Mouse (Mus musculus): ENCODE measurements at regions not wholly inside any gene's neighbourhood (a gene's known extent, or its start where the extent isn't known, plus 50 kb on each side); places are given as distances from the start of the nearest gene placed in this dataset.
"Not testable (repeated sequence)": the region's sequence is repeated elsewhere in the genome, so short reads cannot be mapped to it uniquely, and the experiment has no call there.

DNA sequence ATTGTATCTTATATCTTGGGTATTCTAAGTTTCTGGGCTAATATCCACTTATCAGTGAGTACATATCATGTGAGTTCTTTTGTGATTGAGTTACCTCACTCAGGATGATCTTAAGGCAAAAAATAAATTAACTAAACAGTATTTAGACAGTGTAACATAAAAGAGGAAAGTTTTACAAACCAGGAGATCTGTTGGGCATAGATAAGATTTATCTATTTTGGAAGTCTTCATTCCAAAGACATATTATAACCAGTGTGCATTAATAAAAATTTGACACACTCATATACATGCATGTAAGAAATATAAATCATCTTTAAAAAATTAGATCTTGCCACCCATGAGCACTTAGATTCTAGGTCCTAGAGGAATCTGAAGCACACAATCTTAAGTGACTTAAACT is 343.9 kb upstream of the Fam174a start:
- ATAC-seq (replicated peaks; ENCODE audit: low read depth, poor library complexity, severe bottlenecking), result no peak

DNA sequence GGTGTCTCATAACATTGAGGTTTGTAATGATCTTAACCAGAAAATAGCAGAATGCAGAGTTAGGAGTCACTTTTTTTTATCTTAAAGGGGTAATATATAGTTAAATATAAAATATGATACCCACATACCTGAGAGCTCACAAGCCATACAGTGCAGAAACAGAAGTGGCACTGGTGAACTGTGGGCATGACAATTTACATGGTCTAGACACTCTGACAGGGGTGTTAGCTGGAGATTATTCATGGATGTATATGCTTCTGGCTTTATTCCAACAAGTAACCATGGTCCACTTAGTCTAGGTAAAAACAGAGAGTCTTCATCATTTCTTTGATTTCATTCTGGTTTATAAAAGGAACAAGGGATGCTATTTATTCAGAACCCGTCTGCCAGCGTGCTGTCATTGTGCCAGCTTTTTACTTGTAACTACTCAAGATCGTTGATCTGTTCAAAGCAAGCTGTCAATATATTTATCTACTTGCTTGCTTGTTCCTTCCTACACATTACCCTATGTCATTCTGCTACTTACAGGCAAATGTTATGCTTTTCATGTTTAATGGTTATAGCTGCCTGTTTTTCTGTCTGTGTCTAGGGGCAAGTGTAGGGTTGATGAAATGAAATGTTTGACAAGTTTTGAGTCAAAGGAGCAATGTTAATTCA is 343.2 kb upstream of the Fam174a start:
- ATAC-seq (replicated peaks; ENCODE audit: low read depth, poor library complexity, severe bottlenecking), result no peak

DNA sequence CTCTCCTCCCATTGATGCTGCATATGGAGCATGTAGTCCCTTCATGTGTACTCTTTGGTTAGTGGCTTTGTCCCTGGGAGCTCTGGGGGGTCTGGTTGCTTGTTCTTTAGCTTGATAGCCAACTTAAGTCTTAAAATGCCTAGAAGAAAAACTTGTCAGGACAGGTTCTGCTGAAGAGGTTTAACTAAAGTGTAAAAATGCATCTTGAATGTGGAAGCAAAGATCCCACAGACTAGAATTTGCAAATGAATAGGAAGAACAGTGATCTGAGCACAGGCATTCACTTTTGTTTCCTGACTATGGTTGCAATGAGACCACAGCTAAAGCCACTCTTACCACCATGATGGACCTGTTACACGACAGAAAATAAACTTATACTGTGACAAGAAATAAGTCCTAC is 320.1 kb upstream of the Fam174a start:
- ATAC-seq (replicated peaks; ENCODE audit: low read depth, poor library complexity, severe bottlenecking), result no peak

DNA sequence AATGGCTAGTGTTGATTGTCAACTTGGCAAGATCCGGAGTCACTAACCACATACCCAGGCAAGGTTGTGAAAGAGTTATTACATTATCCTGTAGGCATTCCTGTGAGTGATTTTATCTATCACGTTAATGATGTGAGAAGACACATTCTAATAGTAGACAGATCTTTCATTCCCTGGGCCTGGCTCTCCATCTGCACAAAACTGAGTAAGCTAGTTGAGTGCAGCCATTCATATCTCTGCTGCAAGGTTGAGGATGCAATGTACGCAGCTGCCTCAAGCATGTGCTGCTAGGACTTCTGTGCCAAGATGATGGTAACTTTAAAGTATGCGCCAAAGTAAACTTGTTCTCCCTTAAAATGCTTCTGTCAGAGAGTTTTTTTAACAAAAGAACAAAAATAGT is 309.5 kb upstream of the Fam174a start:
- no peak for ATAC-seq (replicated peaks; ENCODE audit: low read depth, poor library complexity, severe bottlenecking)

DNA sequence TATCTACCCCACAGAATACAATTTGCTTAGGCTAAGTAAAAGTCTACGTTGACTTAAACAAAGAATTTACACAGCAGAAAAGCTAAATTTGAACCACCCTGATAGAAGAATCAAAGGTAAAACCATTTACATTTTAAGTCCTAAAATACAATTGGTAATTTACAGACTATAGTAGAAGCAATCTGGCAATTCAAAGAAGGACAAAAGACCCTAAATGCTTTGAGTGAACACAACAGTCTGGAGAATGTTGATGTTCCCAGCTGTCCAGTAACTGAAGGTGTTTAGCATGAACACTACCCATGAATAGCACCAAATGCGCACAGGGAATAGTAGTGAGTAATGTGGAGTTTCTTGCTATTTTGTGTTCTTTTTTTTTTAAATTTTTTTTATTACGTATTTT is 282.8 kb upstream of the Fam174a start:
- no peak for ATAC-seq (replicated peaks; ENCODE audit: low read depth, poor library complexity, severe bottlenecking)

DNA sequence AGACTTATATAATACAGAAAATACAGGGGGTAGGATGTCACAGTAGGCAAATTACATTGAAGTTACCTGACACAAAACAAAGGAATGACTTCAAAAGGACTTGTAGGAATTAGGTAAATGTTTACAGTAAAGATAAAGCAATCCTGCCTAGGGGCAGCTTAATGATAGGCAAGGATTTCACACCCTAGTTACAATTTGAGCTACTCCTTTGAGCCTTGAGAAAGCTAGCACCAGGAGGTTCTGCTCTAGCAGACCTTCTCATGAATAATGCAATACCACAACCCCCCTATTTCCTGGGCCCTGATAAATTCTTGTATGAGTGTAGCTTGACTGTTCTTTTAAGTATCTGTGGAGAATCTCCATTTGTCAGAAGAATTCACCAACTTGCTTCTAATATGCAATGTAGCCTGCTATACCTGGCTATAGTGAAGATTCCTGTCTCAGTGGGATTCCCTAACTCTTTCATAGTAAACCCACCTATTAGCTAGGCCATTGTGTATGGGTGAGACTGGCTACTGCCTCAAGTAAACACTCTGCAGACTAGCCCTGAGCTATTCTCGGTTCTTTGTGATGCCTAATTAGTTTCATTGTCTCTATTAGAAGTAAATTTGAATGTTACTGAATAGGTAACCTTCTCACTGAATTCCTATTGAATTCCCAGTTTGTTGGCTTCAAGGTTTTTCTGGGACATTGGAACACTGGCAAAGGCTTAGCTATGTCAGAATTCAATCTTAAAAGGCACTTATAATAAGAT is 279.6 kb upstream of the Fam174a start:
- ATAC-seq (replicated peaks; ENCODE audit: low read depth, poor library complexity, severe bottlenecking), result not testable (repeated sequence)

DNA sequence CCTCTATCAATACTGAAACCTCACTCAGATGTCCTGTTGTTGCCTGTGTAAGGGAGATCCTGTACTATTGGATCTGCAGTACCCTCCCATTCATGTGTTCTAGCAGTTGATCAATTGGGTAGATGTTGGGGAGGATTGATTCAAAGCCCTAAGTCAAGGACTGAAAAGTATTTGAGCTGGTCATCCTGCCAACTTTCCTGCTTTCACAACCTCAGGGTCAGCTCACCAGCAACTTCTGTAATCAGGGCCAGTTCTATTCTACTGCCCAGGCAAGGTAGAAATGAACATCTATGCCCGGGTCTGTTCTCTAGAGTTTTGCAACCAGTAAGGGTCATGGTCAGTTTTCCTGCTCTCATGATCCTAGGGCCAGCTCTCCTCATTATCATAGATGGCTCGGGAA is 275.0 kb upstream of the Fam174a start:
- ATAC-seq (replicated peaks; ENCODE audit: low read depth, poor library complexity, severe bottlenecking), result no peak

DNA sequence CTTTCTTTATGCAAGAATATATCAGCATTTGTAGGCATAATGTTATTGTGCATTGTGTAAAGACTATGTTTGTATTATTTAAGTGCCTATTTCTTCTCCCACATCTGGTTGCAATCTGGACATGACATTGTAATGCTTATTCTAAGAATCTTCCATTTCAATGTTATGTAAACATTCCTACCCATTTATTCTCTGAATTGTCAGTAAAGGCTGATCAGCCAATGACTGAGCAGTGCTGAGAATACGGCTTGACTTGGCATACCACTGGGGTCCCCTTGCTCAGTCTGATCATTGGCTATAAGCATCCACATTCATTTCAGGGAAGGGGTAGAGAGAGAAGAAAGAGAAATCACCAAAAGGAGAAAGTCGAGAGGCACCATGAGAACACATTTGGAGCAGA is 273.1 kb upstream of the Fam174a start:
- ATAC-seq (replicated peaks; ENCODE audit: low read depth, poor library complexity, severe bottlenecking), result no peak

DNA sequence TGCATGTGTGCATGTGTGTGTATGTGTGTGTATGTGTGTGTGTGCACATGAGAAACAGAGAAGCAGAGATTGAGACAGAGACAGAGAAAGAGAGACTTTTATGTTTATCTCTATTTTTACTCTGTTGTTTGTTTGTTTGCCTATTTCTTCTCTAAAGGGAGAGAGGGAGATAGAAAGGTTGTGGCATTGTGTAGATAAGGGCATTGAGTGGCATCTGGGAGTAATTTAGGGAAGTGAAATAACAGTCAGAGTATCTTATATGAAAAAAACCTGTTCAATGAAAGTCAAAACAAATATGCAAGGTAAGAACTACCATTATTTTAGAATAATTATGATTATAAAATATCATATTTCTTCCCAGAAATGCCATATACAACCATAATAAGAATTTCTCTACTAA is 270.1 kb upstream of the Fam174a start:
- no peak for ATAC-seq (replicated peaks; ENCODE audit: low read depth, poor library complexity, severe bottlenecking)

DNA sequence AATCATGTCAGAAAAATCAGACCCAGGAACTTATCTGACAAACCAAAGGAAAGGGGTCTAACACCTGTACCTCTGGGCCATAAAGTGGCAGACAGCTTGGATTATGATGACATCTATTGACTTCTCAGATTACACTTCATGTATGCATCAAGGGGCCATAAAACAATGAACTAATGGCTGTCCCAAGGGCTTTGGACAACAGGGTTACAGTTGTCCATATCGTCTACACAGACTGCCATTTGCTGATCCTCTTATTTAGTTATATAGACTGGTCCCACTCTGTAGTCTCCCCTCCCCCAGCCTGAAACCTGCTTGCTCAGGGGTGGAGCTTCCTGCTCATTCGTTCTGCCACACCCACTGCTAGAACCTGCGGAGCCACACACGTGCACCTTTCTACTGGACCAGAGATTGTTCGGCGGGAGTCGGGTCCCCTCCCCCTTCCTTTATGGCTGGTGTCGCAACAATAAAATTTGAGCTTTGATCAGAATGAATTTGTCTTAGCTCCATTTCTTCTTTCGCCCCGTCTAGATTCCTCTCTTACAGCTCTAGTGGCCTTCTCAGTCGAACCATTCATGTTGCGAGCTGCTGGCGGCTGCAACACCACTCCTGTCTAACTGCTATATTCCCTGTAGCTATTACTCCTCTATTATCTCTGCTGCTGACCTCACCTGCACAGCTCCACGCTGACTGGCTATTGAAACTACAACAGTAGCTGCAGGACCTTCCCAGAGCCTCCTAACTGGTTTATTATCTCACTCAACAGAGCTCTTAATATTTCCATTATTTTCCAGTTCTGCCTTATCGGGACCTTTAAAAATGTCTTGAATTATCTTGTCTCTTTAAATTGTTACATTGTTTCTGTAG is 248.9 kb upstream of the Fam174a start:
- no peak for ATAC-seq (replicated peaks; ENCODE audit: low read depth, poor library complexity, severe bottlenecking)

DNA sequence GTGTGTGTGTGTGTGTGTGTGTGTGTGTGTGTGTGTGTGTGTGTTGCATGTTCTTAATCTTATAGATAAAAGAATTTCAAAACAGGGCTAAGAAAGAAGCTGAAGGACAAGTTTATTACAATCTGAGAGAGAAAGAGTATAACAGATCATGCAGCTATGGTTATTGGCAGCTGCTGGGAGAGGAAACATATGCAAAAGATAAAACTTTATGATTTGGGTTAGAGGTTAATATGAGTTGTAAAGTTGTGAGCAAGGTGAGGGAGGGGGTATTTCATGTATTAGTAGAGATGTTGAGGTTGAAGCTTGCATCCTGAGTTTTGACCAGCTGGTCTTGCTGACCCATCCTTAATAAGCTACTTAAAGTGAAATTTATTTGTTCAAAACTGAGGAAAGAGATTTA is 247.8 kb upstream of the Fam174a start:
- ATAC-seq (replicated peaks; ENCODE audit: low read depth, poor library complexity, severe bottlenecking), result no peak

DNA sequence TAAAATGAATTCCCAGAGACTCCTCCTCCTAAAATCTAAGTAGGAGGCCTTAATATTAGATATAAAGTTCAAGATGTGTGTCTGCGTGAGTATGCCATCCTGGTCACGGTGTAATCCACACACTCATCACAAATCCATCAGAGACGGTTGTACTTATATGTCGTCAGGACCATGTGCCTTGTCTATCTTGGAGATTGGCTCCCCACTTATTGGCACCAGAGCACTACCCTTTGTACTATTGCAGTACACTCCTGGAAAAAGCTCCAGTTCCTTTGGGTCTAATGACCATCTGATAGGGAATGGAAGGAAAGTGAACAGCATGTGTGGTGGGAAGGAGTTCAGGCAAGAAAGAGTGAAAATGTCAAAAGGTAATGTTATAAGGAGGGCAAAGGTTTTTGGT is 247.4 kb upstream of the Fam174a start:
- no peak for ATAC-seq (replicated peaks; ENCODE audit: low read depth, poor library complexity, severe bottlenecking)

DNA sequence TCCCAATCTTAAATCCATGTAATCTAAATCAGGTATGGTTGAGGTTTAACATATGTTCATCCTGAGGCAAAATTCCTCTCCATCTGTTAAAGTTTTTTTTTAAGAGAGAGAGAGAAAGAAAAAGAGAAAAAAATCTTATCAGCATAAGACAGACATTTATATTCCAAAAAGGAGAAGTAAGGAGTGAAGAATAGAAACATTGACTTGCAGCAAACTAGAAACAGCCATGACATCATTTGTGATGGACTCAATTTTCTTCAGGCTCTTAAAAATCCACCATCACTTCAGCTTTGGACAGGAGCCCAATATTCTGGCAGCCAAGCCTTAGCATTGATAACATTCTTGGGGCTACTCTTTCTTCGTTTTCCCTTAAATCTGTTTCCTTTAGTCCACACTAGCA is 238.3 kb upstream of the Fam174a start:
- 0 out of 2 replicates have a peak, but pooled peaks have one; percentile 15 for ATAC-seq (replicated peaks; ENCODE audit: low read depth, poor library complexity, severe bottlenecking)

DNA sequence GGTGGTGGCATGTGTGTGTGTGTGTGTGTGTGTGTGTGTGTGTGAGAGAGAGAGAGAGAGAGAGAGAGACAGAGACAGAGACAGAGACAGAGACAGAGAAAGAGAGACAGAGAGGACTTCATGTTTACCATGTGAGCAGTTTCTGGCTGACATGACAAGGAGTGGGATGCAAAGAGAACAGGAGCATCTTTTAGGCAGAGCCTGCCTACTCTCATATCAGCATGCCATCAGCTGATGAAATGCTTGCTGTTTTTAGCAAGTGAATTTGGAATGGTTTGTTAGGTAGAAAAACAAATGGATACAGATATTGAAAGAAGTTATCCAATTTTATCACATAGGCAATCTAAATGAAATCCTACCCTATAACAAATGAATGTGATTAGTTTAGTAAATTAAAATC is 203.5 kb upstream of the Fam174a start:
- no peak for ATAC-seq (replicated peaks; ENCODE audit: low read depth, poor library complexity, severe bottlenecking)

DNA sequence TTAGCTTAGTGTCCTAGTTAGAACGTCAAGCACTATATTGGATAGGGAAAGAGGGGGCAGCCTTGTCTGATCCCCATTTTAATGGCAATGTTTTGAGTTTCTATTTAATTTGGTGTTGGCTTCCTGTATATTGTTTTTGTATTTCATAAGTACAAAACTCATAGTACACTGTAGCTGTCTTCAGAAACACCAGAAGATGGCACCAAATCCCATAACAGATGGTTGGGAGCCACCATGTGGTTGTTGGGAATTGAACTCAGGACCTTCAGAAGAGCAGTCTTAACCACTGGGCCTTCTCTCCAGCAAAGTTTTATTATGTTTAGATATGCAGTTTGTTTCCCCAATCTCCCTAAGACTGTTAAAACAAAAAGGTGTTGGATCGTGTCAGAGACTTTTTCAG is 199.9 kb upstream of the Fam174a start:
- ATAC-seq (replicated peaks; ENCODE audit: low read depth, poor library complexity, severe bottlenecking), result no peak

DNA sequence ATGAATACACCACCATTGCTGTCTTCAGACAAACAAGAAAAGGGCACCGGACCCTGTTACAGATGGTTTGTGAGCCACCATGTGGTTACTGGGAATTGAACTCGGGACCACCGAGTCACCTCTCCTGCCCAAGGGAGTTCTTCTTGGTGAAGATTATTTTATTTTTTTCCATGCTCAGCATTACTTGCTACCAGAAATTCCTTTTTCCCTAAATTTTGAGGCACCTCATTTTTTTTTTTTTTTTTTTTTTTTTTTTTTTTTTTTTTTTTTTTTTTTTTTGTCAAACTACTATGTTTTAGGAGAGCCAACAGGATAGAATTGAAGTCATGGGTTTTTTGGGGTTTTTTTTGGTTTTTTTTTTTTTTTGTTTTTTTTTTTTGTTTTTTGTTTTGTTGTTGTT is 165.9 kb upstream of the Fam174a start:
- no peak for ATAC-seq (replicated peaks; ENCODE audit: low read depth, poor library complexity, severe bottlenecking)

DNA sequence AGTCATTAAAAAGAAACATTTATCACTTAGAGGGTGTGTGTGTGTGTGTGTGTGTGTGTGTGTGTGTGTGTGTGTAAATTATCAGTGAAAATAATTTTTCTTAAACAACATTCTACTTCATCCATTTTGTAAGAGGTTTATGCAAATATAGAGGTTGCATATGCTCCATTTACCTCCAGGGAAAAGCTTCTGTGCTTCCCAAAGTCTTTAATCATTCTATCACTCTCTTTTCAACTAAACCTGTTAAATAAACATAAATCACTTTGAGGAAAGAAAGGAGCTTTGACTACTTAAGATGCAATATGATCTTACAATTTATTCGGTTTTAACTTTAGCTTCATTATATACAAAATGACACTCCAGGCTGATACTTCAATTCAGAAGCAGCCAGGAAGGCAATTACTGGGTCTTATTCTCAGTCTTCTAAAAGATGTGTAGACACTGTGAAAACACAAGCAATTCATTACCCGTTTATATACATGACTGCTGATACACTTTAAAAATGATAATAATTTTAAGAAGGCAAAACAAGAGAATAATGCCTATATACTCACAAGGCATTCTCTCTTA is 139.3 kb upstream of the Fam174a start:
- ATAC-seq (replicated peaks; ENCODE audit: low read depth, poor library complexity, severe bottlenecking), result no peak

DNA sequence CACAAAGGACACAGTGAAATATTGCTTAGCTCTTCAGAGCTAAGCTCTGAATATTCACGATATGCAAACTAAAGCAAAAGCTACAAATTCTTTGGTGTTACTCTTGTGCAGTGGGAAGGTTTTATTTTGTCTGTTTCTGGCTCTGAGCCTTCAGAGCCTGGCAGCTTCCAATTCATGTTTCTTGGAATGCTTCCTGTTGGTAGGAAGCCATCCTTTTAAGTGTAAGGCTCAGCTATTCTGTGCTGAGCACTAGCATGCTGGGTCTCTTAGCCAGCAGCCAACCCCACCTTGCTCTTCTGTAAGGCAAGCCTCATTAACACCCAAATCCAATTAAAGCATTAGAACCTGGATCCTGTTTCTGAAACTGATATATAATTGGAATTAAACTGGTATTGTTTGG is 94.5 kb upstream of the Fam174a start:
- no peak for ATAC-seq (replicated peaks; ENCODE audit: low read depth, poor library complexity, severe bottlenecking)

DNA sequence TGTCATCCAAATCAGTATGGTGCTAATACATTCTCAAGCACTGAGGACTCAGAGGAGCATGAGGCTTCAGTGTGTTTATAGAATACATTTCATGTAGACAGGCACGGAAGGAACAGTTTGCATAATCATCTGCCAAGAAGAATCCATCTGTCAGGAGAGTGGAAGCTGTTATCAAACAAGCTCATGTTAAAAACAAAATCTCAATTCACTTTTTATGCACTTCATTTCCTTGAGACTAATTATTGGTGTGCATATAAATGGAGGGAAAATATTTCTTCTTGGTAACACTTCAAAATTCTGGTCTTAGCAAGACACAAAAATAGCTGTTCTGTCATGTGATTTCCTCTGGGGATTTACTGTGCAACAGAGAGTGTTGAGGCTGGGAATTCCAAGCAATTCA is 90.1 kb upstream of the Fam174a start:
- ATAC-seq (replicated peaks; ENCODE audit: low read depth, poor library complexity, severe bottlenecking), result no peak

DNA sequence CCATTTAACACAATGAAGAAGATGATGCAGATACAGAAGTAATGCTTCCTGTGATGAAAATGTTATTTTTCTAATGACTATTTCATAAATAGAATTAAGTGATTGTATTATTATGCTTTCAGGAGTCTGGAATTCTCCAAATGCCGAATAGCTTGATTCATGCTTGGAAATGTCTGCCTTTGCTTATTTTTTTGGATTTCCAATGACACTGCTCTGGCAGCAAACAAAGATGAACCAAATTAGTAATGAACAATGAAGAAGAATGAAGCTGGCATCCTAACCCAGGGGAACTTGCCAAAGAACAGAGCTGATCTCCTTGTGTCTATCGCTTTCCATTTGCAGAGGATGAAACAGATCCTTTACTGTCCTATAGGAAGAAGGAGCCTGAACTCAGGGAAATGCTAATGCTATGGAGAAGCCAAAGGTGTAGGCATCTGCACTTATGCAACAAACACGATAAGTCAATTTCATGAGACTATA is 71.7 kb upstream of the Fam174a start:
- ATAC-seq (replicated peaks; ENCODE audit: low read depth, poor library complexity, severe bottlenecking), result no peak

Measured in common myeloid progenitor, adult 5-6 weeks (primary cell).